Mouse (Mus musculus) stomach, embryonic 16.5 days (tissue): ENCODE measurements around the gene Vgf. TPM values are rescaled to one million over a fixed set of nuclear protein-coding genes. Genes with fewer than 3 reads are reported as not detected.

Source experiments
- ATAC-seq: fragments of 200-750 bp; cut with Nextera tagmentation; 2 replicates; pipeline ENCODE4 v1.8.0; 2017; ENCODE audit warnings: moderate number of reproducible peaks, moderate TSS enrichment; ENCODE audit not compliant: insufficient read depth, low FRiP score
- H3K27ac ChIP-seq: fragments of 300-500 bp; sonication (generic); 2 replicates; pipeline ENCODE4 v1.5.1; 2014; ENCODE audit warnings: low read length
- H3K27me3 ChIP-seq: fragments of 300-500 bp; sonication (generic); 2 replicates; pipeline ENCODE4 v1.6.1; 2014; ENCODE audit warnings: low read length, control low read depth, mixed read lengths; ENCODE audit not compliant: control insufficient read depth, insufficient read depth
- H3K36me3 ChIP-seq: fragments of 300-500 bp; sonication (generic); 2 replicates; pipeline ENCODE4 v1.6.1; 2014; ENCODE audit warnings: low read length; ENCODE audit not compliant: control insufficient read depth, insufficient read depth
- H3K4me1 ChIP-seq: fragments of 300-500 bp; sonication (generic); 2 replicates; pipeline ENCODE4 v1.6.1; 2014; ENCODE audit warnings: low read length, control low read depth, mixed read lengths; ENCODE audit not compliant: control insufficient read depth, insufficient read depth
- H3K4me2 ChIP-seq: fragments of 300-500 bp; sonication (generic); 2 replicates; pipeline ENCODE4 v1.6.1; 2014; ENCODE audit warnings: low read depth, low read length, mixed read lengths
- H3K4me3 ChIP-seq: fragments of 300-500 bp; sonication (generic); replicated peaks from 2 replicates; pipeline ENCODE4 v1.5.1; 2014; ENCODE audit warnings: mild to moderate bottlenecking, low read length
- H3K9ac ChIP-seq: fragments of 300-500 bp; sonication (generic); 2 replicates; pipeline ENCODE4 v1.6.1; 2014; ENCODE audit warnings: low read length
- H3K9me3 ChIP-seq: fragments of 300-500 bp; sonication (generic); replicated peaks from 2 replicates; pipeline ENCODE4 v1.6.1; 2016; ENCODE audit warnings: low read length, control low read depth; ENCODE audit not compliant: control insufficient read depth
- WGBS: fragments of 180-500 bp; shearing (Covaris S2); extraction: QIAGEN DNeasy Blood & Tissue Kit; methylation state at CpG from one replicate; pipeline ENCODE4 v1.1.7; 2014; 5-methylcytosine and 5-hydroxymethylcytosine counted together
- polyA plus RNA-seq: library from polyadenylated mRNA; unstranded; fragments of >200 nt; fragmentation: Nextera tagmentation; extraction: Ambion mirVana; gene quantifications from 2 replicates; pipeline ENCODE4 v1.2.1, GENCODE M21; 2015

Gene Vgf
- polyA plus RNA-seq, 1 experiment from 2014 or later: 0.39 TPM

GRCm38 (mm10) chr5:137073141-137073540 is 46.9 kb downstream of the Vgf start:
- H3K36me3 ChIP-seq: no peaks in the 10 kb centered on the region

GRCm38 (mm10) chr5:137074191-137074651 is 48.0 kb downstream of the Vgf start:
- no peak for ATAC-seq
- WGBS: 31% methylated on average over 6 of the region's 6 CpGs
- Histone ChIP-seq H3K4me3 (no peak overlapping the region), H3K9ac (no peak overlapping the region), H3K36me3 (no peaks in the 10 kb centered on the region), H3K27me3 (no peaks in the 10 kb centered on the region), H3K27ac (peak overlapping the region; percentile 23; the same call in 1 of the 2 replicates), H3K9me3 (no peaks in the 10 kb centered on the region), H3K4me1 (peaks cover 47% of the 10 kb centered on the region), H3K4me2 (no peak overlapping the region)

More at GRCm38 (mm10) chr5:137073141-137073540, 46.9 kb downstream of the Vgf start:
- Histone ChIP-seq H3K4me2 (no peak overlapping the region), H3K9me3 (no peaks in the 10 kb centered on the region), H3K4me1 (peaks cover 40% of the 10 kb centered on the region), H3K9ac (no peak overlapping the region), H3K27me3 (no peaks in the 10 kb centered on the region), H3K27ac (peak overlapping the region; percentile 86; the same call in 1 of the 2 replicates), H3K4me3 (no peak overlapping the region)
- 90% methylated on average over 8 of the region's 8 CpGs for WGBS
- no peak for ATAC-seq

- ATAC-seq: no peak
- Histone ChIP-seq H3K4me3 (no peak overlapping the region), H3K27ac (peak overlapping the region; percentile 78), H3K9ac (no peak overlapping the region), H3K27me3 (no peaks in the 10 kb centered on the region), H3K9me3 (no peaks in the 10 kb centered on the region), H3K36me3 (no peaks in the 10 kb centered on the region), H3K4me2 (no peak overlapping the region), H3K4me1 (peaks cover 52% of the 10 kb centered on the region)
- WGBS: 53% methylated on average over 6 of the region's 6 CpGs
These were observed 49.5 kb downstream of the Vgf start for GRCm38 (mm10) chr5:137075726-137076125.

- Histone ChIP-seq H3K36me3 (no peaks in the 10 kb centered on the region), H3K4me3 (no peak overlapping the region), H3K9ac (peak overlapping the region; percentile 41; the same call in 1 of the 2 replicates), H3K27ac (peak overlapping the region; percentile 78), H3K4me2 (no peak overlapping the region), H3K27me3 (no peaks in the 10 kb centered on the region), H3K9me3 (no peaks in the 10 kb centered on the region), H3K4me1 (peaks cover 52% of the 10 kb centered on the region)
- ATAC-seq: peak; percentile 51; the same call in 1 of the 2 replicates
- 34% methylated on average over 12 of the region's 12 CpGs for WGBS
These were observed 50.2 kb downstream of the Vgf start for GRCm38 (mm10) chr5:137076191-137076930.

- 80% methylated on average over 7 of the region's 7 CpGs for WGBS
- no peak for ATAC-seq
- no peaks in the 10 kb centered on the region for H3K9me3 ChIP-seq
- peak overlapping the region; percentile 60; the same call in 1 of the 2 replicates for H3K27ac ChIP-seq
- H3K4me3 ChIP-seq: no peak overlapping the region
- no peak overlapping the region for H3K4me2 ChIP-seq
- H3K27me3 ChIP-seq: no peaks in the 10 kb centered on the region
- H3K4me1 ChIP-seq: peaks cover 48% of the 10 kb centered on the region
- H3K36me3 ChIP-seq: no peaks in the 10 kb centered on the region
- H3K9ac ChIP-seq: no peak overlapping the region
These were observed 51.0 kb downstream of the Vgf start for GRCm38 (mm10) chr5:137077187-137077586.

- Histone ChIP-seq H3K9me3 (no peaks in the 10 kb centered on the region), H3K27ac (peak overlapping the region; percentile 38; the same call in 1 of the 2 replicates), H3K4me1 (peaks cover 42% of the 10 kb centered on the region), H3K4me3 (no peak overlapping the region), H3K9ac (no peak overlapping the region), H3K36me3 (no peaks in the 10 kb centered on the region), H3K4me2 (no peak overlapping the region), H3K27me3 (no peaks in the 10 kb centered on the region)
- no peak for ATAC-seq
- 42% methylated on average over 14 of the region's 14 CpGs for WGBS
These were observed 51.8 kb downstream of the Vgf start for GRCm38 (mm10) chr5:137078041-137078440.

GRCm38 (mm10) chr5:137078616-137079015 is 52.4 kb downstream of the Vgf start:
- WGBS: 29% methylated on average over 6 of the region's 6 CpGs

GRCm38 (mm10) chr5:137079849-137080248 is 53.7 kb downstream of the Vgf start:
- no peak overlapping the region for H3K9ac ChIP-seq
- peaks cover 30% of the 10 kb centered on the region for H3K4me1 ChIP-seq
- no peaks in the 10 kb centered on the region for H3K9me3 ChIP-seq
- 0 out of 2 replicates have a peak, but pooled peaks have one; percentile 16 for ATAC-seq
- H3K27me3 ChIP-seq: no peaks in the 10 kb centered on the region
- 44% methylated on average over 5 of the region's 5 CpGs for WGBS
- no peaks in the 10 kb centered on the region for H3K36me3 ChIP-seq
- no peak overlapping the region for H3K4me3 ChIP-seq
- peak overlapping the region; percentile 23; the same call in 1 of the 2 replicates for H3K27ac ChIP-seq
- H3K4me2 ChIP-seq: no peak overlapping the region

More at GRCm38 (mm10) chr5:137078616-137079015, 52.4 kb downstream of the Vgf start:
- Histone ChIP-seq H3K4me2 (no peak overlapping the region), H3K27ac (peak overlapping the region; percentile 38; the same call in 1 of the 2 replicates), H3K4me1 (peaks cover 42% of the 10 kb centered on the region), H3K36me3 (no peaks in the 10 kb centered on the region), H3K9ac (no peak overlapping the region), H3K27me3 (no peaks in the 10 kb centered on the region), H3K4me3 (no peak overlapping the region), H3K9me3 (no peaks in the 10 kb centered on the region)
- no peak for ATAC-seq
